Mouse (Mus musculus): ENCODE data around the gene Dcaf6.

Dcaf6 gene

DNA sequence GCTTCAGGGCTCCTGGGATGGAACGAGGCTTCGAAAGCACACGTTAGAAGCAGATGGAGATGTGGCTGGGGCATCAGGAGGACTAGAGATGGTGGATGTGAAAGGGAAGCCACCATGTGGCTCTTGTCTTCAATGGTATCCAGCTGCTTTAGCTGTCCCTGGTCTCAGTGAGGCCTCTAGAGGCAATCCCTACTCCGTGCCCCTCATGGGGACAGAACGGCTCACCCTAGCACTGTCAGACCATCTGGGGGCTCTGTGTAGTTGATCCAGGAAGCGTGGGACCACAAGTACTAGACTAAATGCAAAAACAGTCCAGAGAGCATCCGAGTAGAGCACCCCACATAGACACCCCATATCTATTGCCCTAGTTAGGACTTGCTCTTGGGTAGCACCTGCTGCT is 138.4 kb downstream of the Dcaf6 start:
- in situ Hi-C loops (cut with MboI, MseI), result no loop called here

DNA sequence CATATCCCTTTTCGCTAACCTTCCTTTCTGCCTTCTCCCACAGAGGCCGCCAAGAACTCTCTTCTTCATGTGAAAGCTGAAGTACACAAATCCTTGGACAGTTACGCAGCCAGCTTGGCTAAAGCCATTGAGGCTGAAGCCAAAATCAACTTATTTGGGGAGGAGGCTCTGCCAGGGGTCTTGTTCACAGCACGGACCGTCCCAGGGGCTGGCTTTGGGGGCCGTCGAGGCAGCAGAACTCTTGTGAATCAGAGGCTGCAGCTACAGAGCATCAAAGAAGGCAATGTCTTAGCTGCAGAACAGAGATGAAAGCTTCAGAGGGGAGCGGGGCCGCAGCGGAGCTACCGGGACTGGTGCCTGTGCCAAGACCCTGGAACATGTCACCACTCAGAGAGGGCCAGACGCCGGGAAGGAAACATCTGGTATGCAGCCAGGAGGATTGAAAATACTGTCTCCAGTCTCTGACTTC is 138.8 kb downstream of the Dcaf6 start:
- in situ Hi-C loops (cut with MboI, MseI), result no loop called here

- in situ Hi-C loops (cut with MboI, MseI), result no loop called here
Observed at GRCm38 (mm10) chr1:165320141-165320934, 139.9 kb downstream of the Dcaf6 start.

DNA sequence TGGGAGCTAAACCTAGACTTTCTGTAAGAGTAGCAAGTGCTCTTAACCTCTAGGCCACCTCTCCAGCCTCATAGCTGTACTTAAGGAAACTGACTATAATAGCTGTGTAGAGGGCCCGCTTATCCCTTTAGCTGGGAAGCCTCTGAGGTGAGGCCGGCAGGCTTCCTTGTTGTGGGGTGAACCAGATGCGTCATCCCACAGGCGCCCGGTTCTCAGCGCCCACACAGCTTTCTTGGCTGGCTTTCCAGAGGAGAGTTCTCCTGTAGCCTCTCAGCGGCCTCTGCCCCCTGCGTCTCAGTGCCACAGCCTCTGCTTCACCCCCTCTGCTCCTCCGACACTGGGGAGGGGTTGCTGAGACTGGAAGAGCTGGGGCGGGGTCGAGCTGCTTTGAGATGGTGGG is 143.9 kb downstream of the Dcaf6 start:
- in situ Hi-C loops (cut with MboI, MseI), result no loop called here

DNA sequence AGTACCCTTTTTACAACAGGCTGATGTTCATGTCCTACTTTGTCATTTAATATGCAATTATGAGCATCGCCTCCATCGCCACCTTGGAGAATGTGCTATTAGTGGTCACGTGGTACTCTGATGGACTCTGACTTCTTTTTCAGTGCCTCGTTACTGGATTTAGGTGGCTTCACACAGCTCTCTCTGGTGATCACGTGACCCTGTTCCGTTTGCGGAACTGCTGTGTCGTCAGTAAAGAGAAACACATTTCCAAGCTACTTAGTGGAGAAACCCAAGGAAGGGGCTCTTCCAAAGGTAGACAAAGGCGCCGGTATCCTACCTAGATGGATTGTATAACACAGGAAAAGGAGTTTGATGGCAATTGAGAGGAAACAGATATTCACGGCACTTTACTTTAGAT is 152.1 kb downstream of the Dcaf6 start:
- in situ Hi-C loops (cut with MboI, MseI), result no loop called here

- in situ Hi-C loops (cut with MboI, MseI), result no loop called here
Observed at GRCm38 (mm10) chr1:165304341-165304740, 155.9 kb downstream of the Dcaf6 start.

- in situ Hi-C loops (cut with MboI, MseI), result no loop called here
Observed at GRCm38 (mm10) chr1:165303209-165303608, 157.1 kb downstream of the Dcaf6 start.

DNA sequence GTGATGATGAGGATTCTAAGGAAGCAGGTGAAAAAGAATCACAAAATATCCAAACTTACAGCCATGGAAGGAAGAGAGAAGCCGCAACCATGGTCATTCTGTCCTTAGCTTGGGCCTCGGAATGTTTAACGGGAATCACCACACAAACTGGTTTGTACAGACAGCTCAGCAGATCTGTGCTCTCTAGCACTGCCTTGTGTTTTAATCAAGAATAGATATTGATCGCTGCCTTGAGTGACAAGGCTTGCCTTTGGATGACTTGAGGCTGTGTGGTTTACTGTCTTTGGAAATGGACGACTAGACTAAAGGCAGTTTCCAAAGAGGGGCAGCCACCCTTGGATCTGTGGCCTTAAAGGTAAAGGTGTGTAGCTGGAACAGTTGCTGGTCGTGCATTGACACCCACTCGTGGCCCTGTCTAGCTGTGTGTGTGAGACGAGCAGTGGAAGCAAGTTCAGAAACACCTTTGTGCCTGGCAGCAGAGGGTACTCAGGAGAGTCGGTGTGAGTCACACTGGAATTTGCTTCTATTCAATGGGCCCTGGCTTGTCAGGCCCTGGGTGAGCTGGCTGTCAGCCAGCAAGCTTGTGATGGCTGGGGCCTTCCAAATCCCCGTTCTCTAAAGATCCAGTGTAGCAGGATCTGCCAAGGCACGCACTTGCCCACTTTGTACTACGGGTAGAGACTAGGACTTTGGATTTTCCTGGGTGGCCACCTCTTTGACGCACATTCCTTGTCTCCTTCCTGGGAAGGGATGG is 157.6 kb downstream of the Dcaf6 start:
- in situ Hi-C loops (cut with MboI, MseI), result no loop called here

DNA sequence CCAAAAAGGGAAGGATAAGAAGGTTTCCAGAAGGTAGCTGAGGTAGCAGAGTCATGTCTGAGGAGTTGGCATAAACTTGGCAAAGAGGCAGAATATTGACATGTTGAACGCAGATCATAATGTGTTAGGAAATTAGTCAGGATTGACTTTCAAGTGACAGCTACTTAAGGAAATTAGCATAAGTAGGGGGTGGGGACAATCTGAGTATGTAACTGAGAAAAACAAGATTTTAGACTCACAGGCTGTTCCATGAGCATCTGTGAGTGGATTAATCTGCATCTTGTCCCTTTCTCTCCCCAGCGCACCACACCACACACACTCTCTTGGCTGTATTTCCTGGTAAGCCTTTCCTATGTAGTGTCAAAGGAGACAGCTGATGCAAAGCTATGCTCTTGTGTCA is 158.7 kb downstream of the Dcaf6 start:
- in situ Hi-C loops (cut with MboI, MseI), result no loop called here

DNA sequence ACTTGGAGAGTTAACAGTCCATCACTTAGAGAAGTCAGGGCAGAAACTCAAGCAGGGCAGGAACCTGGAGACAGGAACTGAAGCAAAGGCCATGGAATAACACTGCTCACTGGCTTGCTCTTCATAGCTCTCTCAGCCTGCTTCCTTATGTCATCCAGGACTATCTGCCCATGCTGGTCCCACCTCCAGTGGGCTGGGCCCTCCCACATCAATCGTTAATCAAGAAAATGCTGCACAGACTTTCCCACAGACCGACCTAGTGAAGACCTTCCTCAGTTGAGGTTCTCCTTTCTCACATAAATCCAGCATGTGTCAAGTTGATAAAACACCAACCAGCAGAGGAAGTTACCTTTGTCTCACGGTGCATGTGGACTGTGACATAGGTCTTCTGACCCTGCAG is 159.2 kb downstream of the Dcaf6 start:
- in situ Hi-C loops (cut with MboI, MseI), result no loop called here

DNA sequence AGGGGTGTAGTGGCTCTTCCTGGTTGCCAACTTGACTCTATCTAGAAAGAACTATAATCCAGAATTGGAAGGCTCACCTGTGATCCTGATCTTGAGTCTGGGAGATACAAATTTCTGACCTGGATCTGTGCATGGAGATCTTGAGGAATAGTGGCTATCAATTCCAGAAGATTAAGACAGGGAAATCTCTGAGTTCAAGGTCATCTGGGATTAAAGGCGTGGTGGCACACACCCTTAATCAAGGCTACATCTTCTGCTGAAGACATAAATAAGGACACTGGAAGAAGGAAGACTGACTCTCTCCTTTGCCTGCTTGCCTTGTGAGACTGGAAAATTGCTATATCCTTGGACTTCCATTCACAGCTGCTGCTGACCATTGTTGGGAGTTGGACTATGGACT is 164.8 kb downstream of the Dcaf6 start, which contains the start of gene Gpr161:
TSS of gene Gpr161 (plus strand) at position 301 of the 400 bp plus-strand sequence.
- in situ Hi-C loops (cut with MboI, MseI), result no loop called here

- in situ Hi-C loops (cut with MboI, MseI), result no loop called here
Observed at GRCm38 (mm10) chr1:165291606-165292005, 168.7 kb downstream of the Dcaf6 start.

DNA sequence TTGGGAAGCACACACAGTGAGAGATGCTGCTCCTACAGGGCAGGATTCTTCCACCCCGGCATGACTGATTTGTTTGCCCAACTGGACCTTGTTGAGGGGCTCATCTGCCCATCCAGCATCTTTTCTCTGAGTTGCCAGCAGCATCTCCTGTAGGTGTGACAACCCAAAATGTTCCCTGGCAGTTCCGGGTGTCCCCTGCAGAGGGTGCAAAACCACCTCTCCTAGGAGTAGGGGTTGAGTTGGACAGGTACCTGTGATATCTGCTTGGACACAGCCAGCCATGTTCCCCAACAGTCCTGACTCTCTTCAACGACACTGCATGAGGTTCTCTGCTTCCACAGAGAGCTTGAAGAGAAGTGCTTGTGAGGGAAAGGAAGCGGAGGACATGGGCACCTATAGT is 170.4 kb downstream of the Dcaf6 start:
- in situ Hi-C loops (cut with MboI, MseI), result no loop called here

DNA sequence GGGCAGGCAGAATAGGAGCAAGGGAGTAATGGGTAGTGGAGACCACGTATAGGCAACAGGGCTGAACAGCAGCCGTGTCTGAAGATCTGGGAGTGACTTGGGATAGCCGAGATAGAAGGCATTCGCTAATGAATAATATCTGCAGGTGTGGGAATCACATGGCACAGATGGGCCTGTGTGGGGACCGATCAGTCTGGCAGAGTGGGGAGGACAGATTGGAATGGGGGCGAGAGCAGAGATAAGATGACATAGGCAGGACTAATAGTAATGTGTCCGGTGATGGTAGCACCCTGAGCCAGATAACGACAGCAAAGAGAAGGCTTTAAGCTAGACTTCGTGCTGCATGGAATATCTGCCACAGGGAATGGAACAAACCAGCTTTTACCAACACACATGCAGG is 172.1 kb downstream of the Dcaf6 start:
- in situ Hi-C loops (cut with MboI, MseI), result no loop called here

DNA sequence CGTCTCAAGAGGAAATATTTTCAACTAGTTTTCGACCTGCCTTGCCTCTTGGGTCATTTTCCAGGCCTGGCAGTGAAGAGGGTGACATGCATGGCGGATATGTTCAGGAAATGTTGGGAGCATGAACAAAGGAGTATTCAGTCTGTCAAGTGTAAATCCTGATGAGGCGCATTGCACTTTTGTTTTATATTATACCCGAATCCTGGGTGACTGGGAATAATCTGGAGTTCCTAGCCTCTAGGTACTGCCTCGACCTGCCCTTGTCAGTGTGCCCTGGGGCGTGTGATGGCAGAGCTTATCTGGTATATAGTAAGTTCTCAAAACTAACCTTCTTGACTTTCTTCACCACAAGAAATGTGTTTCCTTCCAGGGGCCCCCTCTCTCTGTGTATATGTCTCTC is 176.2 kb downstream of the Dcaf6 start:
- in situ Hi-C loops (cut with MboI, MseI), result no loop called here

GRCm38 (mm10) chr1:165282967-165283345 is 177.3 kb downstream of the Dcaf6 start:
- in situ Hi-C loops (cut with MboI, MseI), result no loop called here

- in situ Hi-C loops (cut with MboI, MseI), result no loop called here
Observed at GRCm38 (mm10) chr1:165282222-165282966, 177.9 kb downstream of the Dcaf6 start.

DNA sequence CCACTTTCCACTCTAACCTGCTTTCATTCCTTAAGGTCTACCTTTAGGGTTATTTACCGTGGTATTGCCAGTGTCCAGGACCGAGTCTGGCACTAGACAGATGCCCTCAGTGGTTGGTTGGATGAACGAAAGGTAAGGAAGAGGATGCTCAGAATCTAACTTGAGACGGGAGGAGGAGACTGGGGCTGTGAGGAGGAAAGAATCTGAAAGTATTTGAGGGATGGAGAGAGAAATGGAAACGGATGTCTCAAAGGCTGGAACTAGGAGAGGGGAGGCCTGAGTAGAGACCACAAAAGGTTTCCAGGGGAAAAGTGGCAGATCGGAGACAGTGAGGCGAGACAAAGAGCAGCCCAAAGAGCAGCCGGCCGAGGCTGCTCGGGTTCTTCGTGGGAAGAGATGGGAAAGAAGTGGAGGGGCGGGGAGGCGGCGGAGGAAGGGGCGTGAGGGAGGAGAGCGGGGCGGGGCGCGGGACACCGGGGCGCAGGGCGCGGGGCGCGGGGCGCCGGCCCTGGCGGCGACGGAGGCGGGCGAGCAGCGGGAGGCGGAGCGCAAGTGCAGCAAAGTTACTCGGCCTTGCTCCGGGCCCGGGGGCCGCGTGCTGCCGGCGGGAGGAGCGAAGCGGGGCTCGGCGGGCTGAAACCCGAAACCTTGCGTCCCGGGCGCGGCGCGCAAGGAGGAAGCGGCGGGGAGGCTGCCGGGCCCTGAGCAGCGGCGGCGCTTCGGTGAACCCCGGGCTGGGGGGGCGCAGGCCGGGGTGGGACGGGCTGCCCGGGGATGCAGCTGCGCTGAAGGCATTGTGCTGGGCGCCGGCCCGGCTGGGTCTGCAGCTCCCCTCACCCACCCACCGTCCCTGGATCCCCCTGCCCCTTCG is 178.7 kb downstream of the Dcaf6 start:
- in situ Hi-C loops (cut with MboI, MseI), result no loop called here

- in situ Hi-C loops (cut with MboI, MseI), result no loop called here
Observed at GRCm38 (mm10) chr1:165280741-165281140, 179.5 kb downstream of the Dcaf6 start.
